Mouse (Mus musculus) heart, adult 2 months (tissue): Measurements from ENCODE around the gene Mycbpap. TPM values are rescaled to one million over a fixed set of nuclear protein-coding genes. Genes with fewer than 3 reads are reported as not detected.

Source experiments
- DNase-seq, 2 experiments: peaks; one replicate each; pipeline ENCODE4 v3.0.0; 2021
- H3K27ac ChIP-seq: fragments of 200-600 bp; 2 replicates; pipeline ENCODE4 v1.8.1; 2022
- H3K27me3 ChIP-seq: fragments of 200-500 bp; 2 replicates; pipeline ENCODE4 v1.6.1; 2012; ENCODE audit warnings: mild to moderate bottlenecking, low read length, inconsistent platforms, mixed read lengths; ENCODE audit not compliant: control insufficient read depth, insufficient read depth
- H3K36me3 ChIP-seq: fragments of 200-500 bp; 2 replicates; pipeline ENCODE4 v1.6.1; 2012; ENCODE audit warnings: low read length, inconsistent platforms; ENCODE audit not compliant: control insufficient read depth, insufficient read depth
- H3K4me1 ChIP-seq: fragments of 200-500 bp; 2 replicates; pipeline ENCODE4 v1.6.1; 2011; ENCODE audit warnings: low read length; ENCODE audit not compliant: control insufficient read depth, insufficient read depth
- H3K4me3 ChIP-seq: fragments of 200-600 bp; 2 replicates; pipeline ENCODE4 v1.8.1; 2022
- H3K79me2 ChIP-seq: fragments of 200-500 bp; replicated peaks from 2 replicates; pipeline ENCODE4 v1.6.1; 2012; ENCODE audit warnings: mild to moderate bottlenecking, inconsistent platforms, low read length, moderate library complexity, mixed read lengths; ENCODE audit not compliant: control insufficient read depth, insufficient read depth
- H3K9ac ChIP-seq: fragments of 200-500 bp; 2 replicates; pipeline ENCODE4 v1.6.1; 2012; ENCODE audit warnings: low read depth, mild to moderate bottlenecking, control low read depth, inconsistent platforms, low read length, mixed read lengths
- CTCF ChIP-seq: fragments of 200-600 bp; IDR thresholded peaks from 2 replicates; pipeline ENCODE4 v1.8.1; 2022; ENCODE audit warnings: antibody characterized with exemption, mild to moderate bottlenecking, moderate library complexity
- EP300 ChIP-seq: fragments of 200-500 bp; IDR thresholded peaks from 2 replicates; pipeline ENCODE4 v1.6.1; 2011; ENCODE audit warnings: low read depth, low read length, control low read depth; ENCODE audit not compliant: insufficient read depth
- POLR2A ChIP-seq: fragments of 200-500 bp; IDR thresholded peaks from 2 replicates; pipeline ENCODE4 v1.6.1; 2011; ENCODE audit warnings: mild to moderate bottlenecking, low read depth, low read length, control low read depth; ENCODE audit not compliant: insufficient read depth
- WGBS: fragments of 180-500 bp; shearing (Covaris S2); methylation state at CpG from one replicate; pipeline ENCODE4 v1.1.7; 2018; 5-methylcytosine and 5-hydroxymethylcytosine counted together
- intact Hi-C: fragments of 180-260 bp; cut with DNase I; formaldehyde crosslinking; loops from one replicate; pipeline ENCODE4 v1.15.1; 2025
- polyA plus RNA-seq: library from polyadenylated mRNA; depleted of rRNA; stranded (reverse); fragments of >200 nt; gene quantifications from 2 replicates; pipeline ENCODE4 v1.2.3, GENCODE M21; 2012
- total RNA-seq, 2 experiments: library from RNA; stranded (reverse); gene quantifications; 2 replicates each; pipeline ENCODE4 v1.2.3; 2021

Mycbpap gene
- total and polyA plus RNA-seq, 3 experiments: 0.72 to 1.1 (median 0.89) TPM

GRCm38 (mm10) chr11:94528879-94529278, 7.3 kb upstream of the Mycbpap start:
- DNase-seq: no peak
- no peaks in the 10 kb centered on the region for H3K27me3 ChIP-seq
- H3K9ac ChIP-seq: no peak overlapping the region
- no peak overlapping the region for H3K27ac ChIP-seq
- no peaks in the 10 kb centered on the region for H3K36me3 ChIP-seq
- 64% methylated on average over 3 of the region's 3 CpGs for WGBS
- TF ChIP-seq CTCF (no peak), EP300 (no peak), POLR2A (no peak)
- H3K4me3 ChIP-seq: no peak overlapping the region
- no peaks in the 10 kb centered on the region for H3K79me2 ChIP-seq
- no peaks in the 10 kb centered on the region for H3K4me1 ChIP-seq
- intact Hi-C loops: no loop called here

- no peak for DNase-seq
- 55% methylated on average over 9 of the region's 9 CpGs for WGBS
- Histone ChIP-seq H3K27ac (no peak overlapping the region), H3K4me3 (no peak overlapping the region), H3K36me3 (no peaks in the 10 kb centered on the region), H3K27me3 (no peaks in the 10 kb centered on the region), H3K4me1 (no peaks in the 10 kb centered on the region), H3K9ac (no peak overlapping the region), H3K79me2 (no peaks in the 10 kb centered on the region)
- TF ChIP-seq CTCF (no peak), EP300 (no peak), POLR2A (no peak)
- intact Hi-C loops: no loop called here
Observed at GRCm38 (mm10) chr11:94526171-94526879, 4.8 kb upstream of the Mycbpap start.

- WGBS: 63% methylated on average over 9 of the region's 9 CpGs
- no peaks in the 10 kb centered on the region; the same call in 1 of the 2 replicates for H3K27me3 ChIP-seq
- no peaks in the 10 kb centered on the region for H3K4me1 ChIP-seq
- TF ChIP-seq EP300 (no peak), POLR2A (no peak), CTCF (no peak)
- H3K27ac ChIP-seq: no peak overlapping the region
- intact Hi-C loops: no loop called here
- no peak for DNase-seq
- no peak overlapping the region for H3K9ac ChIP-seq
- H3K36me3 ChIP-seq: no peaks in the 10 kb centered on the region
- no peaks in the 10 kb centered on the region for H3K79me2 ChIP-seq
- no peak overlapping the region for H3K4me3 ChIP-seq
Observed at GRCm38 (mm10) chr11:94513452-94513851, 8.1 kb downstream of the Mycbpap start.

- intact Hi-C loops: no loop called here
- H3K79me2 ChIP-seq: no peaks in the 10 kb centered on the region
- H3K27ac ChIP-seq: no peak overlapping the region
- no peak for DNase-seq
- TF ChIP-seq EP300 (no peak), POLR2A (no peak)
- no peaks in the 10 kb centered on the region for H3K36me3 ChIP-seq
- H3K4me3 ChIP-seq: no peak overlapping the region
- H3K27me3 ChIP-seq: no peaks in the 10 kb centered on the region; the same call in 1 of the 2 replicates
- no peaks in the 10 kb centered on the region for H3K4me1 ChIP-seq
- no peak overlapping the region for H3K9ac ChIP-seq
- WGBS: 73% methylated on average over 10 of the region's 10 CpGs
Observed at GRCm38 (mm10) chr11:94508976-94509375, 12.6 kb downstream of the Mycbpap start.

GRCm38 (mm10) chr11:94501482-94501881, 20.1 kb downstream of the Mycbpap start:
- Histone ChIP-seq H3K79me2 (no peaks in the 10 kb centered on the region), H3K9ac (no peak overlapping the region), H3K27ac (no peak overlapping the region), H3K27me3 (no peaks in the 10 kb centered on the region), H3K36me3 (no peaks in the 10 kb centered on the region), H3K4me1 (peaks cover 7% of the 10 kb centered on the region), H3K4me3 (no peak overlapping the region)
- TF ChIP-seq EP300 (no peak), CTCF (no peak), POLR2A (no peak)
- WGBS: 76% methylated on average over 8 of the region's 8 CpGs
- intact Hi-C loops: no loop called here
- DNase-seq: no peak

GRCm38 (mm10) chr11:94500362-94500761, 21.2 kb downstream of the Mycbpap start:
- Histone ChIP-seq H3K27me3 (no peaks in the 10 kb centered on the region), H3K4me1 (peaks cover 7% of the 10 kb centered on the region), H3K27ac (no peak overlapping the region), H3K9ac (no peak overlapping the region), H3K79me2 (no peaks in the 10 kb centered on the region), H3K36me3 (no peaks in the 10 kb centered on the region), H3K4me3 (no peak overlapping the region)
- intact Hi-C loops: no loop called here
- no peak for DNase-seq
- 55% methylated on average over 8 of the region's 8 CpGs for WGBS
- no peak for TF ChIP-seq CTCF
